Mouse (Mus musculus) kidney, adult 2 months (tissue): ENCODE measurements around the gene Pglyrp1. TPM values are rescaled to one million over a fixed set of nuclear protein-coding genes. Genes with fewer than 3 reads are reported as not detected.
A peak's percentile ranks its signal among the peaks of the same experiment; 100 is the strongest.

ENCODE experiments used
- DNase-seq: peaks from one replicate; pipeline ENCODE4 v3.0.0; 2021
- H3K27ac ChIP-seq: fragments of 200-500 bp; 2 replicates; pipeline ENCODE4 v1.5.1; 2012; ENCODE audit warnings: low read depth, low read length, control low read depth, inconsistent platforms; ENCODE audit not compliant: insufficient read depth
- H3K27me3 ChIP-seq: fragments of 200-500 bp; replicated peaks from 2 replicates; pipeline ENCODE4 v1.6.1; 2012; ENCODE audit warnings: mild to moderate bottlenecking, moderate library complexity, low read length, inconsistent platforms; ENCODE audit not compliant: control insufficient read depth, insufficient read depth
- H3K36me3 ChIP-seq: fragments of 200-500 bp; 2 replicates; pipeline ENCODE4 v1.6.1; 2012; ENCODE audit warnings: mild to moderate bottlenecking, moderate library complexity, low read length, inconsistent platforms; ENCODE audit not compliant: control insufficient read depth, insufficient read depth
- H3K4me1 ChIP-seq: fragments of 200-500 bp; 2 replicates; pipeline ENCODE4 v1.6.1; 2011; ENCODE audit warnings: low read length; ENCODE audit not compliant: control insufficient read depth, insufficient read depth
- H3K4me3 ChIP-seq: fragments of 200-500 bp; 2 replicates; pipeline ENCODE4 v1.5.1; 2011; ENCODE audit warnings: mild to moderate bottlenecking, low read depth, low read length, control low read depth; ENCODE audit not compliant: insufficient read depth
- CTCF ChIP-seq: fragments of 200-500 bp; conservative IDR thresholded peaks from 2 replicates; pipeline ENCODE4 v1.5.1; 2011; ENCODE audit warnings: low read depth, mild to moderate bottlenecking, control low read depth, low read length, moderate library complexity, mixed read lengths; ENCODE audit not compliant: insufficient read depth, insufficient read length
- POLR2A ChIP-seq: fragments of 200-500 bp; IDR thresholded peaks from one replicate; pipeline ENCODE4 v1.6.1; 2011; ENCODE audit warnings: low read depth, low read length, control low read depth
- WGBS: fragments of 180-500 bp; shearing (Covaris S2); methylation state at CpG from one replicate; pipeline ENCODE4 v1.1.7; 2018; 5-methylcytosine and 5-hydroxymethylcytosine counted together
- polyA plus RNA-seq: library from polyadenylated mRNA; depleted of rRNA; stranded (reverse); fragments of >200 nt; gene quantifications from 2 replicates; pipeline ENCODE4 v1.2.3, GENCODE M21; 2012

Gene Pglyrp1
- polyA plus RNA-seq, 1 experiment: 5.9 TPM

DNA sequence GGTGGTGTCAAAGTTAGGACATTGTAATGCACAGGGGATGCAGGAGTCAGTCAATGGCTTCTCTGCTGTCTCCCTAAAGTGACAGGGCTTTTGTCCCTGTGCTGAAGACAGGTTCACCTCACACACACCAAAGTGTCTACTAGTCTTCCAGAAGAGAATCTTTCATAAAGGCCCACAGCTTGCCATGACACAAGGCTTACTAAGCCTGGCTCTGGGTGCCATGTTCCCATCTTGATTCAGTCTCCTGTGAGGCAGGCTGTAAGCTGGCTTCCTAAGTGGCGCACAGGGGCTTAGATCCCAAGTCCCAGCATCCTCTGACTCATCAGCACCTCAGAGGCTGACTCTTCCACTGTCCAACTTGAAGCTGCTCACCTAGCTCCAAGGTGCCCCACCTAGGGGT, 15.8 kb downstream of the Pglyrp1 start:
- no peak for TF ChIP-seq CTCF
- no peak for TF ChIP-seq POLR2A
- DNase-seq: no peak
- Histone ChIP-seq H3K36me3 (no peaks in the 10 kb centered on the region), H3K27me3 (no peaks in the 10 kb centered on the region), H3K27ac (no peak overlapping the region), H3K4me3 (no peak overlapping the region), H3K4me1 (no peaks in the 10 kb centered on the region)
- WGBS: 94% methylated on average over 1 of the region's 1 CpGs

DNA sequence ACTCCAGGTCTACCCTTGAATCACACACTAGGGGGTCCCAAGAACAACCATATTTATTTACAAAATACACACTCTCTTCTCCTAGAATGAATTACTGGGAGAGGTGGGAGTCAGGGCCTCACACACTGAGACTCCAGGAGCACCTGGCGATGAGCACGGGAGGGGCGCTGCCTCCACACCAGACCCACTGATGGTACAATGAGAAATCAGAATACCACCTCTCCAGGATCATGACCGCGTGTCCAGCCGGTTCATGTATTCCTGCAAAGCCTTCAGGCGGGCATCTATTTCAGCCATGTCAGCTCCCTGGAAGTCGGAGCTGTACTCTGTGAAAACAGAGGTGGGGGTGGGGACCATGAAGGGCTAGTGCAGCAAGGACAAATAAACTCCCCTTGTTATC, 19.7 kb downstream of the Pglyrp1 start:
- Histone ChIP-seq H3K27me3 (no peaks in the 10 kb centered on the region), H3K36me3 (no peaks in the 10 kb centered on the region), H3K4me1 (no peaks in the 10 kb centered on the region), H3K27ac (no peak overlapping the region), H3K4me3 (no peak overlapping the region)
- 81% methylated on average over 8 of the region's 8 CpGs for WGBS
- TF ChIP-seq POLR2A (no peak), CTCF (no peak)
- DNase-seq: no peak

DNA sequence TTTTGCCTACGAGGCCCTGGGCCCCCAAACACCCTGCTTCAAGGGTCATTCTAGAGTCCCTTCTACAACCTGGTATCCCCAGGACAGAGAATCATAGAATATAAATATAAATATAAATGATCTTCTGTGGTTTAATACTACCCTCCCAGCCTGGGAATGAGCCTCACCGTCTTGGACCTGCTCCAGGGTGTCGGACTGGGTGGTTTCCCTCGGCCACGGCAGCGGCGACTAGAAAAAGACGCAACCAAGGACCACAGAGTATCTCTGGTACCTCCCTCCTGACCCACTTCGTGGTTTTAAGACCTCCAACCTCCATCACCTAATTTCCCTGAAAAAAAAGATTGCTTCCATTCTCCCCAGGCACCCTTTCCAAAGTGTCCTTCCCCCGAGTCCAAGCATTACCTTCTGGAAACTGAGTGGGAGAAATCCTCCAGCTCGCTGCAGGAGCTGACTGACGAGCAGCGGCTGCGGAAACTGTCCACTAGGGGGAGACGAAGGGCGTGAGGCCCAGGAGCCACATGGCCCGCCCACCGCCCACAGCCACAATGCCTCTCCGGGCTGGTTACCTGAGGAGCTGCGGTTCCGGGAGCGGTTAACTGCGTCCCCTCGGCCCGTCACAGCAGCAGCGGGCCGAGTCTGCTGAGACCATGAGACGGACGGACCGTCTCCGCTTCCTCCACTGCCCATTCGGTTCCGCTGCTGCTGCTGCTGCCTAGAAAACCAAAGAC, 20.9 kb downstream of the Pglyrp1 start:
- peak; percentile 90 for DNase-seq
- Histone ChIP-seq H3K4me3 (peak overlapping the region; percentile 48), H3K36me3 (no peaks in the 10 kb centered on the region), H3K4me1 (no peaks in the 10 kb centered on the region), H3K27me3 (no peaks in the 10 kb centered on the region), H3K27ac (no peak overlapping the region; the same call in 1 of the 2 replicates)
- TF ChIP-seq POLR2A (no peak), CTCF (peak; percentile 78)
- WGBS: 20% methylated on average over 33 of the region's 33 CpGs

DNA sequence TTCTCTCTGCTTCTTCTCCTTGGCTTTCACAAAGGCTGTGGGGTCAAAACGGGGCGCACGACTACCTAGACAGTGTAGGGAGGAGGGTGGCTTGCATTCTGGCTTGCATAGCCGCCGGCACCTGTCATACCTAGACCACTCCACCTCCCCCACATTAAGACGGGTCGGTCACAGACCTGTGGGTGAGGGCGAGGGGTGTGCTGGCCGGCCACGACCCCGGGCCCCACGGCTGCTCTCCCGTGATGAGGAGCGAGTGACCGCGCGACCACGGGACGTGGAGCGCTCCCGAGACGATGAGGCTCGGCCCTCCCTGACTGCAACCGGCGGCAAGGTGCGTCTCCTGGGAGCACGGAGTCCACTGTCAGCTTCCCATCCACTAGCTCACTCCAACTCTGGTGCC, 21.9 kb downstream of the Pglyrp1 start:
- peak overlapping the region; percentile 48 for H3K4me3 ChIP-seq
- H3K27ac ChIP-seq: 0 out of 2 replicates have a peak overlapping the region, but pooled peaks have one; percentile 12
- TF ChIP-seq POLR2A (no peak), CTCF (no peak)
- no peak for DNase-seq
- no peaks in the 10 kb centered on the region for H3K4me1 ChIP-seq
- no peaks in the 10 kb centered on the region for H3K27me3 ChIP-seq
- WGBS: 25% methylated on average over 27 of the region's 27 CpGs
- no peaks in the 10 kb centered on the region for H3K36me3 ChIP-seq

DNA sequence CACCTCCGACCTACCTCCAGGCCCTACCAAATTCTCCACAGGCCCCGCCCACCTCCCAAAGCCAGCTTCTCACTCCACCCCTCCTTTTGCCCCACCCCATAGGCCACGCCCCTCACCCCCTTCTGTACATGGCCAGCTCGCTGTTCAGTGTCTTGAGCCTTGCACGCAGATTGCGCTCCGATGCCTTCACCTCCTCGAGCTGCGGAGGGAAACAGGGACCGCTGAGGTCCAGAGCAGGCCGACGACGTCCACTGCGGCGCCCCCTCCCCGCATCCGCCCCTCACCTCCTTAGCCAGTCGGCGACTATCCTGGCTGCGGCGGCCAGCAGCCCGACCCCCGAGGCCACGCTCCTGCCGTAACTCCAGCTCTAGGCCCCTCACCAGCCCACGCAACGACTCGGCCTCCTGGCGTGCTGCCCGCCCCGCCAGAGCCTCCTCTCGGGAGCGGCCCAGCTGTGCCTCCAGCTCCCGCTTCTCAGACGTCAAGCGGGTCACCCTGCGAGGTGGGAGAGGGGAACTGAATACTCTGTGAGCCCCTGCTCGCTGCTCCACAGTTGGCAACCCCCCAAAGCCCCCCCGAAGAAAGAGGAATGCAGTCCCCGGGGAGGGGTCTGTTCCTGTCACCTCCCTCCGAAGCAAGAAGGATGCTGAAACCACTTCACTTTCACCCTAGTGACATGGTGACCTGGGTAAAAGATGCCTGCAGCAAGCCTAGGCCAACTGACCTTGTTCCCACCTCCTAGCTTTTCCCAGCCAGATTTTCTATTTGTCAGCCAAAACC, 22.7 kb downstream of the Pglyrp1 start:
- no peaks in the 10 kb centered on the region for H3K36me3 ChIP-seq
- 7% methylated on average over 41 of the region's 41 CpGs for WGBS
- DNase-seq: peak; percentile 81
- TF ChIP-seq CTCF (no peak), POLR2A (no peak)
- H3K27ac ChIP-seq: no peak overlapping the region
- peak overlapping the region; percentile 48; the same call in 1 of the 2 replicates for H3K4me3 ChIP-seq
- H3K27me3 ChIP-seq: no peaks in the 10 kb centered on the region
- no peaks in the 10 kb centered on the region for H3K4me1 ChIP-seq

DNA sequence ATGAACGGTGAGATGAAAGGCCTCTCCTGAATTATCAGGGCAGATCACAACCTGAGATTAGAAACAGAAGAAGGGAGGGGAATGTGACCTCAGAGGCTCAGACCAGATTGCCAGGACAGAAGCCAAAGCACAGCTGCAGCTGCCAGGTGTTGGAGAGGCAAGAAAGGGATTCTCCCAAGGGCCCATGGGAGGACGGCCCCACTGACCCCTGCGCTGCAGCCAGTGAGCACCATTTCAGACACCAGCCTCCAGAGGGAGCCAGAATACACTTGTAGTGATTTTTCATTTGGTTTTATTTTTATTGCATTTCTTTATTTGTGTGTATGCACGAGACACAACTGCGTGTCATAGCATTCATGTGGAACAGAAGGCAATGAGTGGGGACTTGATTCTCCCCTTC, 25.4 kb downstream of the Pglyrp1 start:
- TF ChIP-seq CTCF (peak; percentile 61), POLR2A (no peak)
- 23% methylated on average over 5 of the region's 5 CpGs for WGBS
- no peaks in the 10 kb centered on the region for H3K27me3 ChIP-seq
- no peaks in the 10 kb centered on the region for H3K4me1 ChIP-seq
- DNase-seq: peak; percentile 61
- H3K36me3 ChIP-seq: no peaks in the 10 kb centered on the region
- H3K4me3 ChIP-seq: no peak overlapping the region
- H3K27ac ChIP-seq: no peak overlapping the region

DNA sequence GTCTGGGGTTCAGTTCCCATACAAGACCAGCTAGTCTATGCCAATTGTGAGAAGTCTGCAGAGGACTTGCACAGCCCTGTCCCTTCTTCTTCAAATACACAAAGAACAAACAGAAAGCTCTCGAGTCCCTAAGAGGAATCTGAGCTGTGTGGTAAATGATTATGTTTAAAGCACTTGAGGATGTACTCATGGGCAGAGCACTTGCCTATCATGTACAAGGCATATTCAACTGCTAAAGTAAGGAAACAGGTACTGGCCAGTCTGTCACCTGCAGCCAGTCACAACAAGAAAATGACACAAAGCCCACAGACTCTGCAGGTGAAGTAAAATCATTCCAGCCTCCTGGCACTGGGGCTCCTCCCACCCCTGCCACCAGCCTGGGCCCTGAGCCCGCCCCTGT, 29.4 kb downstream of the Pglyrp1 start:
- Histone ChIP-seq H3K4me3 (no peak overlapping the region), H3K36me3 (no peaks in the 10 kb centered on the region), H3K27ac (no peak overlapping the region), H3K27me3 (no peaks in the 10 kb centered on the region), H3K4me1 (no peaks in the 10 kb centered on the region)
- no peak for TF ChIP-seq POLR2A
- no peak for TF ChIP-seq CTCF
- WGBS: 89% methylated on average over 2 of the region's 2 CpGs
- no peak for DNase-seq
